Mouse (Mus musculus) stomach, embryonic 16.5 days (tissue): Measurements from ENCODE around the gene Phf5a. TPM values are rescaled to one million over a fixed set of nuclear protein-coding genes. Genes with fewer than 3 reads are reported as not detected.
A peak's percentile ranks its signal among the peaks of the same experiment; 100 is the strongest.

Experiments
- ATAC-seq: fragments of 200-750 bp; cut with Nextera tagmentation; 2 replicates; pipeline ENCODE4 v1.8.0; 2017; ENCODE audit warnings: moderate number of reproducible peaks, moderate TSS enrichment; ENCODE audit not compliant: insufficient read depth, low FRiP score
- H3K27ac ChIP-seq: fragments of 300-500 bp; sonication (generic); 2 replicates; pipeline ENCODE4 v1.5.1; 2014; ENCODE audit warnings: low read length
- H3K27me3 ChIP-seq: fragments of 300-500 bp; sonication (generic); 2 replicates; pipeline ENCODE4 v1.6.1; 2014; ENCODE audit warnings: low read length, control low read depth, mixed read lengths; ENCODE audit not compliant: control insufficient read depth, insufficient read depth
- H3K36me3 ChIP-seq: fragments of 300-500 bp; sonication (generic); 2 replicates; pipeline ENCODE4 v1.6.1; 2014; ENCODE audit warnings: low read length; ENCODE audit not compliant: control insufficient read depth, insufficient read depth
- H3K4me1 ChIP-seq: fragments of 300-500 bp; sonication (generic); 2 replicates; pipeline ENCODE4 v1.6.1; 2014; ENCODE audit warnings: low read length, control low read depth, mixed read lengths; ENCODE audit not compliant: control insufficient read depth, insufficient read depth
- H3K4me2 ChIP-seq: fragments of 300-500 bp; sonication (generic); 2 replicates; pipeline ENCODE4 v1.6.1; 2014; ENCODE audit warnings: low read depth, low read length, mixed read lengths
- H3K4me3 ChIP-seq: fragments of 300-500 bp; sonication (generic); replicated peaks from 2 replicates; pipeline ENCODE4 v1.5.1; 2014; ENCODE audit warnings: mild to moderate bottlenecking, low read length
- H3K9ac ChIP-seq: fragments of 300-500 bp; sonication (generic); 2 replicates; pipeline ENCODE4 v1.6.1; 2014; ENCODE audit warnings: low read length
- H3K9me3 ChIP-seq: fragments of 300-500 bp; sonication (generic); replicated peaks from 2 replicates; pipeline ENCODE4 v1.6.1; 2016; ENCODE audit warnings: low read length, control low read depth; ENCODE audit not compliant: control insufficient read depth
- WGBS: fragments of 180-500 bp; shearing (Covaris S2); extraction: QIAGEN DNeasy Blood & Tissue Kit; methylation state at CpG from one replicate; pipeline ENCODE4 v1.1.7; 2014; 5-methylcytosine and 5-hydroxymethylcytosine counted together
- polyA plus RNA-seq: library from polyadenylated mRNA; unstranded; fragments of >200 nt; fragmentation: Nextera tagmentation; extraction: Ambion mirVana; gene quantifications from 2 replicates; pipeline ENCODE4 v1.2.1, GENCODE M21; 2015

Phf5a gene
- polyA plus RNA-seq, 1 experiment from 2014 or later = 112 TPM

GRCm38 (mm10) chr15:81860471-81861135 is 11.1 kb downstream of the Phf5a start:
- Histone ChIP-seq H3K4me1 (peaks cover 2% of the 10 kb centered on the region; the same call in 1 of the 2 replicates), H3K27ac (peak overlapping the region; percentile 68), H3K9me3 (no peaks in the 10 kb centered on the region), H3K4me3 (0 out of 2 replicates have a peak overlapping the region, but pooled peaks have one; percentile 5), H3K36me3 (0 out of 2 replicates have a peak, but pooled peaks cover 5% of the 10 kb centered on the region), H3K4me2 (peak overlapping the region; percentile 78), H3K27me3 (no peaks in the 10 kb centered on the region), H3K9ac (0 out of 2 replicates have a peak overlapping the region, but pooled peaks have one; percentile 1)
- WGBS = 28% methylated on average over 8 of the region's 8 CpGs
- no peak for ATAC-seq

GRCm38 (mm10) chr15:81859330-81860255 is 12.1 kb downstream of the Phf5a start:
- Histone ChIP-seq H3K36me3 (no peaks in the 10 kb centered on the region), H3K9ac (peak overlapping the region; percentile 91), H3K4me1 (peaks cover 9% of the 10 kb centered on the region), H3K4me3 (peak overlapping the region; percentile 84), H3K4me2 (peak overlapping the region; percentile 78), H3K9me3 (no peaks in the 10 kb centered on the region), H3K27me3 (no peaks in the 10 kb centered on the region), H3K27ac (peak overlapping the region; percentile 99)
- ATAC-seq = peak; percentile 79
- 0% methylated on average over 39 of the region's 39 CpGs for WGBS

- H3K9me3 ChIP-seq = no peaks in the 10 kb centered on the region
- WGBS = under 1% methylated on average over 44 of the region's 44 CpGs
- H3K4me1 ChIP-seq = peaks cover 9% of the 10 kb centered on the region
- H3K27me3 ChIP-seq = no peaks in the 10 kb centered on the region
- H3K27ac ChIP-seq = peak within 1 kb of the TSS; percentile 99
- ATAC-seq = peak; percentile 5; the same call in 1 of the 2 replicates
- no peaks in the 10 kb centered on the region for H3K36me3 ChIP-seq
- peak within 1 kb of the TSS; percentile 91 for H3K9ac ChIP-seq
- peak within 1 kb of the TSS; percentile 84 for H3K4me3 ChIP-seq
- H3K4me2 ChIP-seq = peak within 1 kb of the TSS; percentile 81
Observed at GRCm38 (mm10) chr15:81858517-81859329, 13.0 kb downstream of the Phf5a start, which contains the start of gene Tob2. Gene Tob2, minus strand, starts transcription at chr15:81858796.

GRCm38 (mm10) chr15:81858138-81858516 is 13.6 kb downstream of the Phf5a start:
- no peaks in the 10 kb centered on the region for H3K27me3 ChIP-seq
- H3K9me3 ChIP-seq = no peaks in the 10 kb centered on the region
- H3K36me3 ChIP-seq = no peaks in the 10 kb centered on the region
- peak overlapping the region; percentile 91 for H3K9ac ChIP-seq
- WGBS = 0% methylated on average over 23 of the region's 23 CpGs
- peak overlapping the region; percentile 81 for H3K4me2 ChIP-seq
- ATAC-seq = peak; percentile 23
- peak overlapping the region; percentile 99 for H3K27ac ChIP-seq
- H3K4me3 ChIP-seq = peak overlapping the region; percentile 84
- peaks cover 9% of the 10 kb centered on the region for H3K4me1 ChIP-seq

GRCm38 (mm10) chr15:81857724-81858116 is 14.0 kb downstream of the Phf5a start:
- H3K36me3 ChIP-seq = no peaks in the 10 kb centered on the region
- H3K4me1 ChIP-seq = peaks cover 9% of the 10 kb centered on the region
- ATAC-seq = no peak
- H3K27ac ChIP-seq = peak overlapping the region; percentile 99
- H3K4me2 ChIP-seq = peak overlapping the region; percentile 81
- no peaks in the 10 kb centered on the region for H3K27me3 ChIP-seq
- H3K4me3 ChIP-seq = peak overlapping the region; percentile 84
- H3K9me3 ChIP-seq = no peaks in the 10 kb centered on the region
- WGBS = under 1% methylated on average over 33 of the region's 33 CpGs
- H3K9ac ChIP-seq = peak overlapping the region; percentile 91

- H3K4me1 ChIP-seq = peaks cover 9% of the 10 kb centered on the region
- 0% methylated on average over 14 of the region's 14 CpGs for WGBS
- H3K4me2 ChIP-seq = peak overlapping the region; percentile 81
- H3K4me3 ChIP-seq = peak overlapping the region; percentile 84
- H3K27me3 ChIP-seq = no peaks in the 10 kb centered on the region
- H3K36me3 ChIP-seq = no peaks in the 10 kb centered on the region
- peak overlapping the region; percentile 91 for H3K9ac ChIP-seq
- ATAC-seq = no peak
- H3K27ac ChIP-seq = peak overlapping the region; percentile 99
- no peaks in the 10 kb centered on the region for H3K9me3 ChIP-seq
Observed at GRCm38 (mm10) chr15:81856938-81857723, 14.6 kb downstream of the Phf5a start.

- peaks cover 9% of the 10 kb centered on the region for H3K4me1 ChIP-seq
- WGBS = 1% methylated on average over 28 of the region's 28 CpGs
- H3K4me2 ChIP-seq = peak overlapping the region; percentile 81
- H3K9ac ChIP-seq = peak overlapping the region; percentile 91
- H3K9me3 ChIP-seq = no peaks in the 10 kb centered on the region
- H3K27ac ChIP-seq = peak overlapping the region; percentile 99
- no peaks in the 10 kb centered on the region for H3K27me3 ChIP-seq
- peak overlapping the region; percentile 84 for H3K4me3 ChIP-seq
- peaks cover 2% of the 10 kb centered on the region for H3K36me3 ChIP-seq
- peak; percentile 89 for ATAC-seq
Observed at GRCm38 (mm10) chr15:81856030-81856790, 15.5 kb downstream of the Phf5a start.
